Mouse (Mus musculus): Measurements from ENCODE around the gene Taco1. TPM values are rescaled to one million over a fixed set of nuclear protein-coding genes. Genes with fewer than 3 reads are reported as not detected.

Gene Taco1
- polyA plus RNA-seq, 2 experiments: 4.8 to 10.0 TPM

- DNase-seq (ENCODE audit: low read depth in 3 of 3, low spot score in 3 of 3): no peak
- Histone ChIP-seq H3K27ac (no peak overlapping the region), H3K27me3 (ENCODE audit: control insufficient read depth, insufficient read depth, low read length) (no peaks in the 10 kb centered on the region), H3K4me2 (ENCODE audit: low read depth) (no peak overlapping the region), H3K36me3 (replicated peaks; ENCODE audit: control insufficient read depth, insufficient read depth, low read depth) (no peaks in the 10 kb centered on the region), H3K9ac (replicated peaks) (no peak overlapping the region), H3K4me3 (ENCODE audit: insufficient read depth in 1 of 2, low read depth in 2 of 2, low read length in 2 of 2) (no peak overlapping the region), H3K9me3 (ENCODE audit: control insufficient read depth, low read length) (no peaks in the 10 kb centered on the region), H3K4me1 (replicated peaks; ENCODE audit: control insufficient read depth in 2 of 2, insufficient read depth in 2 of 2, low read length in 1 of 2) (no peaks in the 10 kb centered on the region)
- no peak for ATAC-seq (ENCODE audit: insufficient read depth)
- WGBS (ENCODE audit: insufficient replicate concordance): 42% methylated on average over 3 of the region's 3 CpGs
- TF ChIP-seq EP300 (IDR thresholded peaks at IDR 0.05; ENCODE audit: low read depth) (no peak), CTCF (IDR thresholded peaks at IDR 0.05; ENCODE audit: low read depth) (no peak)
These were observed 37.0 kb downstream of the Taco1 start for GRCm38 (mm10) chr11:106102866-106103265.

GRCm38 (mm10) chr11:106106047-106106587 is 40.3 kb downstream of the Taco1 start:
- Histone ChIP-seq H3K36me3 (replicated peaks; ENCODE audit: control insufficient read depth, insufficient read depth, low read depth) (no peaks in the 10 kb centered on the region), H3K27me3 (ENCODE audit: control insufficient read depth, insufficient read depth, low read length) (no peaks in the 10 kb centered on the region), H3K9me3 (ENCODE audit: control insufficient read depth, low read length) (no peaks in the 10 kb centered on the region), H3K4me1 (replicated peaks; ENCODE audit: control insufficient read depth in 2 of 2, insufficient read depth in 2 of 2, low read length in 1 of 2) (no peaks in the 10 kb centered on the region), H3K4me3 (ENCODE audit: insufficient read depth in 1 of 2, low read depth in 2 of 2, low read length in 2 of 2) (no peak overlapping the region), H3K4me2 (ENCODE audit: low read depth) (no peak overlapping the region), H3K9ac (replicated peaks) (no peak overlapping the region), H3K27ac (no peak overlapping the region)
- ATAC-seq (ENCODE audit: insufficient read depth): no peak
- WGBS (ENCODE audit: insufficient replicate concordance): 30% methylated on average over 8 of the region's 8 CpGs
- no peak for TF ChIP-seq EP300 (IDR thresholded peaks at IDR 0.05; ENCODE audit: low read depth)
- no peak for TF ChIP-seq CTCF (IDR thresholded peaks at IDR 0.05; ENCODE audit: low read depth)
- no peak for DNase-seq (ENCODE audit: low read depth in 3 of 3, low spot score in 3 of 3)

- H3K9ac ChIP-seq (replicated peaks): no peak overlapping the region
- no peak overlapping the region for H3K4me3 ChIP-seq (ENCODE audit: insufficient read depth in 1 of 2, low read depth in 2 of 2, low read length in 2 of 2)
- DNase-seq (ENCODE audit: low read depth in 3 of 3, low spot score in 3 of 3): no peak
- no peak for TF ChIP-seq EP300 (IDR thresholded peaks at IDR 0.05; ENCODE audit: low read depth)
- no peak for TF ChIP-seq CTCF (IDR thresholded peaks at IDR 0.05; ENCODE audit: low read depth)
- H3K27me3 ChIP-seq (ENCODE audit: control insufficient read depth, insufficient read depth, low read length): no peaks in the 10 kb centered on the region
- no peak for ATAC-seq (ENCODE audit: insufficient read depth)
- no peaks in the 10 kb centered on the region for H3K4me1 ChIP-seq (replicated peaks; ENCODE audit: control insufficient read depth in 2 of 2, insufficient read depth in 2 of 2, low read length in 1 of 2)
- H3K27ac ChIP-seq: no peak overlapping the region
- H3K4me2 ChIP-seq (ENCODE audit: low read depth): no peak overlapping the region
- H3K36me3 ChIP-seq (replicated peaks; ENCODE audit: control insufficient read depth, insufficient read depth, low read depth): no peaks in the 10 kb centered on the region
- H3K9me3 ChIP-seq (ENCODE audit: control insufficient read depth, low read length): no peaks in the 10 kb centered on the region
These were observed 45.8 kb downstream of the Taco1 start for GRCm38 (mm10) chr11:106111688-106112087.

- DNase-seq (ENCODE audit: low read depth in 3 of 3, low spot score in 3 of 3) (no peak), ATAC-seq (ENCODE audit: insufficient read depth) (no peak)
- no peaks in the 10 kb centered on the region for H3K9me3 ChIP-seq (ENCODE audit: control insufficient read depth, low read length)
- WGBS (ENCODE audit: insufficient replicate concordance): 60% methylated on average over 5 of the region's 5 CpGs
- TF ChIP-seq EP300 (IDR thresholded peaks at IDR 0.05; ENCODE audit: low read depth) (no peak), CTCF (IDR thresholded peaks at IDR 0.05; ENCODE audit: low read depth) (no peak)
- H3K9ac ChIP-seq (replicated peaks): no peak overlapping the region
- H3K4me3 ChIP-seq (ENCODE audit: insufficient read depth in 1 of 2, low read depth in 2 of 2, low read length in 2 of 2): no peak overlapping the region
- H3K4me1 ChIP-seq (replicated peaks; ENCODE audit: control insufficient read depth in 2 of 2, insufficient read depth in 2 of 2, low read length in 1 of 2): peaks cover 0 to 9% of the 10 kb centered on the region in 2 experiments; a peak in 1 of 4 replicates
- H3K27me3 ChIP-seq (ENCODE audit: control insufficient read depth, insufficient read depth, low read length): no peaks in the 10 kb centered on the region
- H3K27ac ChIP-seq: no peak overlapping the region
- no peaks in the 10 kb centered on the region; the same call in 1 of the 2 replicates for H3K36me3 ChIP-seq (replicated peaks; ENCODE audit: control insufficient read depth, insufficient read depth, low read depth)
- H3K4me2 ChIP-seq (ENCODE audit: low read depth): no peak overlapping the region
These were observed 56.4 kb downstream of the Taco1 start for GRCm38 (mm10) chr11:106122221-106122620.

- no peak overlapping the region for H3K27ac ChIP-seq
- ATAC-seq (ENCODE audit: insufficient read depth) (no peak), DNase-seq (ENCODE audit: low read depth in 3 of 3, low spot score in 3 of 3) (peak in 2 of 3 experiments; percentile 12 to 23)
- H3K4me1 ChIP-seq (replicated peaks; ENCODE audit: control insufficient read depth in 2 of 2, insufficient read depth in 2 of 2, low read length in 1 of 2): peaks cover 0 to 9% of the 10 kb centered on the region in 2 experiments; a peak in 1 of 4 replicates
- no peaks in the 10 kb centered on the region for H3K9me3 ChIP-seq (ENCODE audit: control insufficient read depth, low read length)
- H3K4me3 ChIP-seq (ENCODE audit: insufficient read depth in 1 of 2, low read depth in 2 of 2, low read length in 2 of 2): no peak overlapping the region
- no peak overlapping the region for H3K9ac ChIP-seq (replicated peaks)
- H3K27me3 ChIP-seq (ENCODE audit: control insufficient read depth, insufficient read depth, low read length): no peaks in the 10 kb centered on the region
- whole genome bisulfite sequencing (ENCODE audit: insufficient replicate concordance): 27% methylated on average over 3 of the region's 3 CpGs
- no peak for TF ChIP-seq EP300 (IDR thresholded peaks at IDR 0.05; ENCODE audit: low read depth)
- no peak for TF ChIP-seq CTCF (IDR thresholded peaks at IDR 0.05; ENCODE audit: low read depth)
- H3K36me3 ChIP-seq (replicated peaks; ENCODE audit: control insufficient read depth, insufficient read depth, low read depth): no peaks in the 10 kb centered on the region; the same call in 1 of the 2 replicates
- H3K4me2 ChIP-seq (ENCODE audit: low read depth): no peak overlapping the region
These were observed 56.9 kb downstream of the Taco1 start for GRCm38 (mm10) chr11:106122736-106123135.

Other genes starting within 250 kb of the Taco1 start
- 0.69 and 0.85 TPM in 2 replicates for gene Cyb561, start 112.7 kb upstream of the Taco1 start, polyA plus RNA-seq (2012; rRNA removed)
- 1.1 and 2.1 TPM in 2 replicates for gene Cyb561, start 112.7 kb upstream of the Taco1 start, polyA plus RNA-seq (2014; fragmentation: Nextera tagmentation; extraction: Ambion mirVana)
- 0.07 and 0.08 TPM in 2 replicates for gene Ace, start 98.1 kb upstream of the Taco1 start, polyA plus RNA-seq (2012; rRNA removed)
- not detected in 2 replicates for gene Ace, start 98.1 kb upstream of the Taco1 start, polyA plus RNA-seq (2014; fragmentation: Nextera tagmentation; extraction: Ambion mirVana)
- gene Ace3, start 71.4 kb upstream of the Taco1 start, polyA plus RNA-seq (2012; rRNA removed): not detected in 2 replicates
- not detected in 2 replicates for gene Ace3, start 71.4 kb upstream of the Taco1 start, polyA plus RNA-seq (2014; fragmentation: Nextera tagmentation; extraction: Ambion mirVana)
- gene Kcnh6, start 57.9 kb upstream of the Taco1 start, polyA plus RNA-seq (2012; rRNA removed): 0.01 TPM in 2 replicates
- not detected in 2 replicates for gene Kcnh6, start 57.9 kb upstream of the Taco1 start, polyA plus RNA-seq (2014; fragmentation: Nextera tagmentation; extraction: Ambion mirVana)
- gene Dcaf7, start 29.2 kb upstream of the Taco1 start, polyA plus RNA-seq (2012; rRNA removed): 15.4 and 15.5 TPM in 2 replicates
- gene Dcaf7, start 29.2 kb upstream of the Taco1 start, polyA plus RNA-seq (2014; fragmentation: Nextera tagmentation; extraction: Ambion mirVana): 21.6 and 25.9 TPM in 2 replicates
- 5.2 and 5.5 TPM in 2 replicates for gene Map3k3, start 18.6 kb downstream of the Taco1 start, polyA plus RNA-seq (2012; rRNA removed)
- gene Map3k3, start 18.6 kb downstream of the Taco1 start, polyA plus RNA-seq (2014; fragmentation: Nextera tagmentation; extraction: Ambion mirVana): 3.8 and 5.4 TPM in 2 replicates
- not detected in 2 replicates for gene Gm10840, start 94.8 kb downstream of the Taco1 start, polyA plus RNA-seq (2012; rRNA removed)
- not detected in 2 replicates for gene Gm10840, start 94.8 kb downstream of the Taco1 start, polyA plus RNA-seq (2014; fragmentation: Nextera tagmentation; extraction: Ambion mirVana)
- gene Limd2, start 94.8 kb downstream of the Taco1 start, polyA plus RNA-seq (2012; rRNA removed): 17.3 and 26.7 TPM in 2 replicates
- 57.8 and 59.4 TPM in 2 replicates for gene Limd2, start 94.8 kb downstream of the Taco1 start, polyA plus RNA-seq (2014; fragmentation: Nextera tagmentation; extraction: Ambion mirVana)
- 9.1 and 9.4 TPM in 2 replicates for gene Strada, start 136.1 kb downstream of the Taco1 start, polyA plus RNA-seq (2012; rRNA removed)
- gene Strada, start 136.1 kb downstream of the Taco1 start, polyA plus RNA-seq (2014; fragmentation: Nextera tagmentation; extraction: Ambion mirVana): 6.9 and 8.8 TPM in 2 replicates
- gene Ccdc47, start 150.3 kb downstream of the Taco1 start, polyA plus RNA-seq (2012; rRNA removed): 11.6 and 19.0 TPM in 2 replicates
- gene Ccdc47, start 150.3 kb downstream of the Taco1 start, polyA plus RNA-seq (2014; fragmentation: Nextera tagmentation; extraction: Ambion mirVana): 27.5 and 29.2 TPM in 2 replicates
- gene Ddx42, start 150.9 kb downstream of the Taco1 start, polyA plus RNA-seq (2012; rRNA removed): 7.8 and 13.5 TPM in 2 replicates
- 20.7 and 22.8 TPM in 2 replicates for gene Ddx42, start 150.9 kb downstream of the Taco1 start, polyA plus RNA-seq (2014; fragmentation: Nextera tagmentation; extraction: Ambion mirVana)
- gene Ftsj3, start 190.0 kb downstream of the Taco1 start, polyA plus RNA-seq (2012; rRNA removed): 15.5 and 25.7 TPM in 2 replicates
- 36.8 and 40.1 TPM in 2 replicates for gene Ftsj3, start 190.0 kb downstream of the Taco1 start, polyA plus RNA-seq (2014; fragmentation: Nextera tagmentation; extraction: Ambion mirVana)
- gene Psmc5, start 190.1 kb downstream of the Taco1 start, polyA plus RNA-seq (2012; rRNA removed): 59.6 and 107 TPM in 2 replicates
- 123 and 132 TPM in 2 replicates for gene Psmc5, start 190.1 kb downstream of the Taco1 start, polyA plus RNA-seq (2014; fragmentation: Nextera tagmentation; extraction: Ambion mirVana)
- gene Smarcd2, start 206.9 kb downstream of the Taco1 start, polyA plus RNA-seq (2012; rRNA removed): 38.8 and 39.1 TPM in 2 replicates
- 23.9 and 29.0 TPM in 2 replicates for gene Smarcd2, start 206.9 kb downstream of the Taco1 start, polyA plus RNA-seq (2014; fragmentation: Nextera tagmentation; extraction: Ambion mirVana)
- gene Tcam1, start 210.6 kb downstream of the Taco1 start, polyA plus RNA-seq (2012; rRNA removed): 0.17 and 0.20 TPM in 2 replicates
- 0.09 and 0.18 TPM in 2 replicates for gene Tcam1, start 210.6 kb downstream of the Taco1 start, polyA plus RNA-seq (2014; fragmentation: Nextera tagmentation; extraction: Ambion mirVana)
- gene Gh, start 235.8 kb downstream of the Taco1 start, polyA plus RNA-seq (2012; rRNA removed): not detected in 2 replicates
- not detected in 2 replicates for gene Gh, start 235.8 kb downstream of the Taco1 start, polyA plus RNA-seq (2014; fragmentation: Nextera tagmentation; extraction: Ambion mirVana)
- 3.1 and 3.7 TPM in 2 replicates for gene Cd79b, start 248.7 kb downstream of the Taco1 start, polyA plus RNA-seq (2012; rRNA removed)
- gene Cd79b, start 248.7 kb downstream of the Taco1 start, polyA plus RNA-seq (2014; fragmentation: Nextera tagmentation; extraction: Ambion mirVana): 4.5 and 4.9 TPM in 2 replicates

All from liver, embryonic 14.5 days (tissue).